Mouse (Mus musculus) Patski (cell line): ENCODE data around the gene Procr. TPM values are rescaled to one million over a fixed set of nuclear protein-coding genes. Genes with fewer than 3 reads are reported as not detected.

Experiments used
- ATAC-seq: fragments of 100-300 bp; one replicate; pipeline ENCODE4 v1.8.0; 2021
- CTCF ChIA-PET: fragments of 350-600 bp; sonication (Branson Sonifier 250); formaldehyde crosslinking; loops from one replicate; lab custom pipeline; 2022; ENCODE audit warnings: inconsistent platforms; lab: Charles Lee
- POLR2A ChIA-PET: fragments of 350-600 bp; sonication (Branson Sonifier 250); formaldehyde crosslinking; loops from one replicate; lab custom pipeline; 2022; ENCODE audit warnings: antibody characterized with exemption, inconsistent platforms; lab: Charles Lee
- DNase-seq: peaks from one replicate; pipeline ENCODE4 v3.0.0-alpha.2; 2011; ENCODE audit warnings: low read depth, low spot score
- H3K27me3 ChIP-seq: fragments of 371-371 bp; one replicate; pipeline ENCODE4 v1.5.1; 2021
- CTCF ChIP-seq: fragments of 100-300 bp; IDR thresholded peaks from one replicate; pipeline ENCODE4 v1.5.1; 2021
- in situ Hi-C: fragments of 300-500 bp; cut with MboI; formaldehyde crosslinking; loops from 3 replicates; pipeline ENCODE4 v1.11.1; 2018; ENCODE audit warnings: low pct_unique_long_range_greater_than_20kb, mixed read lengths
- polyA plus RNA-seq: library from polyadenylated mRNA; unstranded; gene quantifications from one replicate; pipeline ENCODE4 v1.2.3, GENCODE M21; 2021

Gene Procr
- 4.5 TPM for polyA plus RNA-seq

DNA sequence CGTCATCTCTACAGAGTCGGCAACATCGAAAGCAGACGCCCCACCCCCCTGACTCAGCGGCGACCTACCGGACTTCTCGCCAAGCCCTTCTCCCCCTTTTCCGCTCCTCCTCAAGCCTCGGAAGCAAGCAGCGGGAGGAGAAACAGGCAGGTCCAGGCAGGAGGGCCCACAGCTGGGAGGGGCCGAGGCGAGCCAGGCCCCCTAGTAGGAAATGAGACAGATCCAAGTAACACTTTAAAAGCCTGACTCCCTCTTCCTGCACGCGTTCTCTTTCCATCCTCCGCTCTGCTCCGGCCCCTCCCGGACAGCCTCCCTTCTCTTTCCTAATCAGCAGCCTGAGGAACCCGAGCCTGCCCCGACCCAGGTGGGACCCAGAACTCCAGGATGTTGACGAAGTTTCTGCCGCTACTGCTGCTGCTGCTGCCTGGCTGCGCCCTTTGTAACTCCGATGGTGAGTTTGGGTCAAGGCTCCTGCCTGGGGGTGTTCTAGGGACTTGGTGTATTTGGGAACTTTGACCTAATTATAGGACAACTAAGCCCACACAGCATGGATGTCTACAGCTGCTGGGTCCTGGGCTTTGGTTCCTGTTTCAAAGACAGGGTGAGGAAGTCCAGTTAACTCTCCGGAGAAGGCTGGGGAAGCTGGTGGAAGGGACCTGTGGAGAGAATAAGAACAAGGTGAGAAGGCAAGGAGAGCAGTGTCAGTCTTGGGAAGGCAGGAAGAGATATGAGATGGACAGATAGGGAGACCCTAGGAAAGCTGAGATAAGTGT lies at the start of gene Procr:
Gene Procr (plus strand): TSS at position 104 of the 773 bp plus-strand sequence.
- peak; percentile 31 for ATAC-seq
- in situ Hi-C loops = loop anchor here (10.0 kb wide), 1 partner anchor 56 kb away; the partner anchor contains the start of gene Trpc4ap
- DNase-seq = no peak
- ChIA-PET CTCF (interaction anchor here (1.1 to 1.6 kb wide), 2 partner anchors 9 to 55 kb away, joined by 3 read pairs; no protein-coding TSS in a partner anchor), POLR2A (no interaction called here)
- TF ChIP-seq CTCF = no peak
- no peaks in the 10 kb centered on the region for H3K27me3 ChIP-seq

DNA sequence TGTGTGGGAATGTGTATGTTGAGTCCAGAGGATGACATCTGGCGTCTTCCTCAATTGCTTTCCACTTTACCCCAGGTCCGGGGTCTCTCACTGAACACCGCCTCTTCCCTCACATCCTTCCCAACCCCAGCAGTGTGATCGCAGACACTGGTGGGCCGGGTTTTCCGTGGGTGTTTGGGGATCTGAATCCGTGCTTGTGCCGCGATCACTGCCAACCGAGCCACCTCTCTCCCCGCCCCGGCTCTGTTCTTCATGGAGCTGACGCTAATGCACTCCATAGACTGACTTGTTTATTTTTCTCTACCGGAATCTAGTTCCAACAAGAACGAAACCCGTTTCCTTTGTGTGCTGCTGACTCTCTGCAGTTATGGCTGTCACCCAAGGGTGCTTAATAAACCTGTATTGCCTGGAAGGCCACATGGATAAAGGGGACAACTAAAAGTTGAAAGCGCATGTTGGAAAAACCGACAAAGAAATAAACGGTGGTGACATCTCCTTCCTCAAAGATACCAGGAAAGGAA lies 49.5 kb upstream of the Procr start:
- in situ Hi-C loops = no loop called here

DNA sequence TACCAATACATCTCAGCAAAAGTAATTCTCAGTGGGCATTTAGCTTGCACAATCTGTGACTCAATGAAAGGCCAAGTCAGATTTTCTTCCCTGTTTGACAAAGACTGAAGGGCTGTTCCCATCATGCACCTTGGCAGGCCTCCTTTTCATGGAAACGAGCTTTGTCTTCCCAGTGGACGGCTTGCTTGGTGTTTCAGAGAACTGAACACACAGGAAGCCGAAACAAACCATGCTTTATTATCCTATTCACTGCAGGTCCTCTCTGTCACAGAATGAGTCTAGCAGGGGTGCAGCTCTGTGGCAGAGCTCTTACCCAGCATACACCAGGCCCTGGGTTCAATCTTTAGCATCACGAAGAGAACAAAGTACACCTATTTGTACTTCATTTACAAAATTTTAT lies 47.3 kb upstream of the Procr start:
- no peak for TF ChIP-seq CTCF

More for the DNA sequence above, 49.5 kb upstream of the Procr start:
- TF ChIP-seq CTCF = no peak
- DNase-seq (no peak), ATAC-seq (no peak)
- no peaks in the 10 kb centered on the region for H3K27me3 ChIP-seq
- POLR2A ChIA-PET = interaction anchor here (0.6 kb wide), 1 partner anchor 53 kb away, joined by 3 read pairs; no protein-coding TSS in a partner anchor
- CTCF ChIA-PET = interaction anchor here (1.3 kb wide), 1 partner anchor 54 kb away, joined by 3 read pairs; no protein-coding TSS in a partner anchor

DNA sequence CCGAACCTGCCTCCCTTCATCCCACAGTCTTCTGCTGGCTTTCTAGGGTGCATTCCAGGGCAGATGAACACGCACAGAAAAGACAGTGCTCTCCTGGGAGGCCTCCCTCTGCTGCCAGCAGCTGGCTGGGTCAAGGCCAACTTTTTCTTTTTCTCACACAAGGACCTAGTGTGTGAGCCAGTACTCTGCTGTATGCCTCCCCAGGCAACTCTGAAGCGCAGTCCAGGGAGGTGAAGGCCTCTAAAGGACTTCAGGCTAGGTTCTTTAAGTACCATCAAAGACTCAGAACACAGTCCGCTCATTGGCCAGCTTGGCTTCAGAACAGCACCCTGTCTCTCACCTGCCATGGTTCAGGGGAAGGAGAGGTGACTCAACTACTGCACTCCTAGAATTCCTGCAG lies 43.7 kb upstream of the Procr start:
- ChIA-PET CTCF (no interaction called here), POLR2A (no interaction called here)
- TF ChIP-seq CTCF = no peak
- DNase-seq = no peak
- no peak for ATAC-seq
- H3K27me3 ChIP-seq = no peaks in the 10 kb centered on the region
- in situ Hi-C loops = no loop called here

More for the DNA sequence above, 47.3 kb upstream of the Procr start:
- DNase-seq (no peak), ATAC-seq (no peak)
- no peaks in the 10 kb centered on the region for H3K27me3 ChIP-seq
- CTCF ChIA-PET = interaction anchor here (1.3 kb wide), 1 partner anchor 54 kb away, joined by 3 read pairs; no protein-coding TSS in a partner anchor
- POLR2A ChIA-PET = no interaction called here
- in situ Hi-C loops = no loop called here

DNA sequence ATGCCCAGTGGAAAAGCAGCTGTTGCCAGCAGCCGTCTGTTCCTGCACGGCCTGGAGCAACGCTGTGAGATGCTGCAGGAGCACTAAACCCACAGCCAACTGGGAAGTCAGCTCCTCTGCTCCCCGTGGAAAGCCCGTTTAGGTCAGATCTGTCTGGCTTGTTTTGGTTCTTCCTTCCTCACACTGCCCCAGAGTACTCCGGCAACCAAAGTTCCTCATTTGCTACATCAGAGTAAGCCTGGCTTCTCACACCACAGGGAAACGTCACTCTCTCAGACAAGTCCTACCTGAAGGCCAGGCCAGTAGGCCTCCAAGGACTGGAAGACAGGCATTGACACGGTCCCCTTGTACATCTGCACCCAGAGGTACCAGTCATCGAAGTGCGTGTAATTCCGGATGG lies 40.4 kb upstream of the Procr start:
- DNase-seq = no peak
- ChIA-PET CTCF (no interaction called here), POLR2A (no interaction called here)
- no peak for TF ChIP-seq CTCF
- ATAC-seq = no peak
- in situ Hi-C loops = no loop called here
- no peaks in the 10 kb centered on the region for H3K27me3 ChIP-seq

DNA sequence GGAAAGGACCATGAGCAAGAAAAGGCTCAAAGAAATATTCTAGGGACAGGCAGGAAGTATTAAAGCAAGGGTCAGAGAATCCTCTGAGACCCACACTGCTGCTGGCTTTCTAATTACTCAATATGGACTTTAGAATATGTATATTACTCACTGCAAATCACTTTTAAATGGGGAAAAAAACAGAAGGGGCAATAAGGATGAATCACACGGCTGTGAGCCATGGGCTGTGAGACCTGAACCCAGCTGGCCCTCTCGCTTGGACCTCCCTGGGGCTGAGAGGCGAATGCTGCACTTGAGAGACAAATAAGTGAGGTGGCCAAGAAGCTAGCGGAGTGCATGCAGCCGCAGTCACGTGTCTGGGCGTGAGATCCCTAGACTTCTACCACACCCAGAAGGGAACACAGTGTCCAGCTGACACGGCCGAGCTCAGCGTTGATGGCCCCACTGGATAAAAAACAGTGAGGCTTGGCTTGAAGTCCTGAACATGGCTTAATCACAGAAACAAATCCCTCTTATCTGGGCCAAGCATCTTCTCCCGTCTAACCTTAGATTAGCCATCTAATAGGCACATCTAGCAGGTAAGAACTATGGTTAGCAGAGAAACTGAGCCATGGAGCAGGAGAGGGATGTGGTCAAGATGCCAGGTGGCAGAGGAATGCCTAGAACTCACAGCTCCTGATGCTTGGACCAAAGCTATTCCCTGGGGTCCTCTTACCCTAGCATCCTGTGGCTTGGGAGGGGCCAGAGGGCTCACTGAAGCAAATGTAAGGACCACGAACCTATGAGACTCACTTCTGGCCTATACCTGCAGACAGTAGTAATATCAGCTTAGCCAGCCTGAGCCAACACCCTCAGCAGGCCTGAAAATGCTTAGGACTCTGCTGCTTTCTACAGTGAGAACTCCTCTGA lies 33.6 kb upstream of the Procr start:
- no peak for TF ChIP-seq CTCF
- H3K27me3 ChIP-seq = no peaks in the 10 kb centered on the region
- ChIA-PET CTCF (interaction anchor here (2.5 kb wide), 1 partner anchor 25 kb away, joined by 6 read pairs; the partner anchor contains the start of gene Trpc4ap), POLR2A (interaction anchor here (0.7 kb wide), 1 partner anchor 9 kb away, joined by 4 read pairs; no protein-coding TSS in a partner anchor)
- in situ Hi-C loops = loop anchor here (5.0 kb wide), 1 partner anchor 40 kb away; no protein-coding TSS in a partner anchor
- DNase-seq (no peak), ATAC-seq (no peak)

DNA sequence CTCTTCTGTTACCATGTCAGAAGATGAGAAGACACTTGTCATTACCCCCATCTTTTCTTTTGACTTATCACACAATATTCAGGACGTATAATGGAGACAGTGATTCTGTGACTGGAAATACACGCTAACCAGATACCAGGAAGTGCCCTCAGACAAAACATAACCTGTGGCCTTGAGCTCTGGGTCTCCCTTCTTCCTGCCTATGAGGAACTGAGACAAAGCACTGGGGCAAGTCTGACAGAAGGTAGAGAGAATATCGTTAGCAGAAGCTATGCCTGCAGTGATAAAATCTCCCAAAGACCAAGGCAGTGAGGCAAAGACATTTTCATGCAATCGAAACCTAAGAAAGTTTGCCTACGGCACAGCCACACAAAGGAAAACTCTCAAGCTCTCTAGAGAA lies 30.3 kb upstream of the Procr start:
- DNase-seq (no peak), ATAC-seq (no peak)
- no peak for TF ChIP-seq CTCF
- in situ Hi-C loops = no loop called here
- CTCF ChIA-PET = interaction anchor here (1.3 kb wide), 1 partner anchor 93 kb away, joined by 3 read pairs; no protein-coding TSS in a partner anchor
- POLR2A ChIA-PET = no interaction called here
- no peaks in the 10 kb centered on the region for H3K27me3 ChIP-seq

DNA sequence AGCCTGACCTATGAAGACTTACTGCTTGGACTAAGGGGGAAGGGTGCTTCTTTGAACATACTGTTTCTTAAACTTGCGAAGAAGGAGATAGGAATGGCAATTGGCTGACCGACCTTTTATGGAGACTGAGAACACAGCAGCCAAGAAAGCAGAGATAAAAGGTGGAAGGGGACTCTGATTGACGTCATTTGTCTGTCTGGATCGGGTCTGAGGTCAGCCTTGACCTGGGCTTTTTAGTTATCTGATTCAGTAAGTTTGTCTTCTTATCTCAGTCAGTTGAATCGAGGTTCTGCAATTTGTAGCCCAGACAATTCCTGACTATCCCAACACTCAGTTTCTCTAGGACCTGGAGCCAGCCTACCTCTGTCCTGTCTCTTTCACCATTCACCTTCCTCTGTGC lies 26.9 kb upstream of the Procr start:
- in situ Hi-C loops = no loop called here
- POLR2A ChIA-PET = no interaction called here
- no peak for ATAC-seq

DNA sequence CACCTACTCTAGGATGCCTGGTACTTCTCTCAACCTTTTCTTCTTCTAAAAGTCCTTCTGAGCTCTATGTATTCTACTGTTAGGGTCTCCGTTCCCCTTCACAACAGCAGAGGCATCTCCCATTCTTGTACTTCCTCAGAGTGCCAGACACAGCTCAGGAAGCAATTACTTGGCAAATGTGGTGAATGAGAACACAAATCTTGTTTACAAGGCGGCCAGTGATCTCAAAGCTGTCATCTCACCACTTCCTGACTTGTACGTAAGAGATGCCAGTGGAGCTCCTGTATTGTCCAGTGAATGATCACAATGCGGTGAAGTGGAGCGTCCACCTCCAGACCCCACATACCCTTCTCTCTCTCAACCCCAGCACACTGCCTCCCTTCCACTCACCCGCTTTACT lies 26.4 kb upstream of the Procr start:
- ATAC-seq (no peak), DNase-seq (no peak)
- POLR2A ChIA-PET = no interaction called here
- CTCF ChIA-PET = interaction anchor here (1.2 to 1.3 kb wide), 2 partner anchors 20 to 31 kb away, joined by 3 read pairs; no protein-coding TSS in a partner anchor
- no peak for TF ChIP-seq CTCF
- in situ Hi-C loops = no loop called here
- no peaks in the 10 kb centered on the region for H3K27me3 ChIP-seq

More for the DNA sequence above, 26.9 kb upstream of the Procr start:
- H3K27me3 ChIP-seq = no peaks in the 10 kb centered on the region
- TF ChIP-seq CTCF = no peak
- DNase-seq = no peak
- CTCF ChIA-PET = interaction anchor here (1.2 to 1.3 kb wide), 2 partner anchors 20 to 32 kb away, joined by 3 read pairs; no protein-coding TSS in a partner anchor

DNA sequence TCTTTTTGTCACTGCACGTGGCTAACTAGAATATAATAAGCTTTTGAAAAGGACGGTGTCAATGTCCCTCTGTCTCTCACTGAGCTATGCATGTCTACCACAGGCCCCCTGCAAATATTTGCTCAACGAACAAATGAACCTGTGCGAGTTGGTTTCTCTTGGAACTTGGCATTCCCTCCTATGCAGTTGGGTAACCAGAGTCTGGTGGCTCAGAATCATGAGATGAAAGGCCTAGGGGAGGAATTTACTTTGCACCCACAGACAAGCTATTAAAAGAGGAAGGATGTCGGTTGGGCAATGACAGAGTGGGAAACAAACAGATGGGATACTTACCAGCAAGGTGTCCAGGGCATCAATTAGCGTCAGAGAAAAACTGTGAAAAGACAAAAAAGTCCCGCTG lies 24.6 kb upstream of the Procr start:
- POLR2A ChIA-PET = interaction anchor here (0.6 kb wide), 1 partner anchor 8 kb away, joined by 4 read pairs; no protein-coding TSS in a partner anchor
- no peak for TF ChIP-seq CTCF
- CTCF ChIA-PET = interaction anchor here (1.3 kb wide), 1 partner anchor 30 kb away, joined by 3 read pairs; no protein-coding TSS in a partner anchor
- in situ Hi-C loops = no loop called here
- ATAC-seq (no peak), DNase-seq (no peak)
- no peaks in the 10 kb centered on the region for H3K27me3 ChIP-seq
